Mouse (Mus musculus): ENCODE measurements around the gene Pax5.

DNA sequence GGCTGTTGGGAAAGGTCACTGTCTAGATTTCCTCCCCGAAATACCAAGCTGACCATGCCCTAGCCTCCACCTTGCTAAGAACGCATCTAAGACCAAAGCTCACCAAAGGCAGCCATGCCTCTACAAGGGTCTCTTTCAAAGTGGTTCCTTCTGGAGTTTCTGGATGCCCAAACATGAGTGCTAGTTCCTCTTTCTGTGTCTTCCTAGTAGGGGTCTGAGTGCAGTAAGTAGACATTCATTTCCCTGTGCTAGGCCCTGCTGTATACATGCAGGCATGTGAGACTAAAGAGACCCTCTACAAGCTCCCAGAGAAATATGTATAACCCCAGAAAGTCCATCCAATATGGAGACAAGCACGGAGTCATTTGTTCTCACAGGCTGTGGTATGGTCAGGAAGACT, 97.9 kb downstream of the Pax5 start:
- TF ChIP-seq EP300 (IDR thresholded peaks at IDR 0.05) (no peak), CTCF (IDR thresholded peaks at IDR 0.05) (no peak)
